Mouse (Mus musculus) thymus, postnatal 25 days (tissue): ENCODE measurements around the gene Daxx.
A peak's percentile ranks its signal among the peaks of the same experiment; 100 is the strongest.
"Not testable (repeated sequence)": the region's sequence is repeated elsewhere in the genome, so short reads cannot be mapped to it uniquely, and the experiment has no call there.

ENCODE experiments used
- DNase-seq: peaks from one replicate; pipeline ENCODE4 v3.0.0; 2022

Gene Daxx

GRCm38 (mm10) chr17:33948090-33948904 lies 39.1 kb downstream of the Daxx start:
- no peak for DNase-seq

GRCm38 (mm10) chr17:33948905-33949537 lies 39.8 kb downstream of the Daxx start:
- DNase-seq, result no peak

GRCm38 (mm10) chr17:33950131-33950625 lies 41.0 kb downstream of the Daxx start:
- DNase-seq, result no peak

- DNase-seq, result peak; percentile 80
These were observed 42.1 kb downstream of the Daxx start, which contains the start of gene B3galt4 for GRCm38 (mm10) chr17:33951021-33951946. Gene B3galt4 (minus strand): TSS chr17:33951488.

- DNase-seq, result not testable (repeated sequence)
These were observed 42.8 kb downstream of the Daxx start for GRCm38 (mm10) chr17:33952015-33952414.

GRCm38 (mm10) chr17:33952879-33953278 lies 43.7 kb downstream of the Daxx start:
- no peak for DNase-seq

GRCm38 (mm10) chr17:33953310-33953709 lies 44.1 kb downstream of the Daxx start:
- no peak for DNase-seq

- no peak for DNase-seq
These were observed 44.8 kb downstream of the Daxx start for GRCm38 (mm10) chr17:33953961-33954565.

- DNase-seq, result no peak
These were observed 45.7 kb downstream of the Daxx start for GRCm38 (mm10) chr17:33954646-33955554.

GRCm38 (mm10) chr17:33955555-33956214 lies 46.5 kb downstream of the Daxx start, which contains the start of the genes Vps52 and Rps18:
Gene Vps52 (plus strand): TSS chr17:33955812.
Gene Rps18 (minus strand): TSS chr17:33956001.
- DNase-seq, result peak; percentile 97

GRCm38 (mm10) chr17:33956336-33956735 lies 47.1 kb downstream of the Daxx start:
- no peak for DNase-seq

- DNase-seq, result no peak
These were observed 48.3 kb downstream of the Daxx start for GRCm38 (mm10) chr17:33957493-33957892.

- DNase-seq, result no peak
These were observed 49.2 kb downstream of the Daxx start for GRCm38 (mm10) chr17:33958451-33958850.

GRCm38 (mm10) chr17:33959135-33959534 lies 49.9 kb downstream of the Daxx start:
- DNase-seq, result no peak

GRCm38 (mm10) chr17:33959948-33960347 lies 50.7 kb downstream of the Daxx start:
- no peak for DNase-seq

GRCm38 (mm10) chr17:33962876-33963275 lies 53.7 kb downstream of the Daxx start:
- no peak for DNase-seq
